Mouse (Mus musculus) testis, adult 2 months (tissue): ENCODE measurements around the gene Znrf2. TPM values are rescaled to one million over a fixed set of nuclear protein-coding genes. Genes with fewer than 3 reads are reported as not detected.

Experiments
- H3K27ac ChIP-seq: fragments of 200-500 bp; 2 replicates; pipeline ENCODE4 v1.5.1; 2012; ENCODE audit warnings: low read depth, low read length; ENCODE audit not compliant: control insufficient read depth, insufficient read depth
- H3K27me3 ChIP-seq: fragments of 200-500 bp; 2 replicates; pipeline ENCODE4 v1.6.1; 2012; ENCODE audit warnings: mild to moderate bottlenecking, low read length, moderate library complexity; ENCODE audit not compliant: control insufficient read depth, insufficient read depth
- H3K36me3 ChIP-seq: fragments of 200-500 bp; 2 replicates; pipeline ENCODE4 v1.6.1; 2012; ENCODE audit warnings: mild to moderate bottlenecking, low read length; ENCODE audit not compliant: control insufficient read depth, insufficient read depth
- H3K4me1 ChIP-seq: fragments of 200-500 bp; 2 replicates; pipeline ENCODE4 v1.6.1; 2012; ENCODE audit warnings: low read length; ENCODE audit not compliant: control insufficient read depth, insufficient read depth
- H3K4me3 ChIP-seq: fragments of 200-500 bp; 2 replicates; pipeline ENCODE4 v1.5.1; 2012; ENCODE audit warnings: low read depth, mild to moderate bottlenecking, low read length, moderate library complexity, mixed read lengths; ENCODE audit not compliant: control insufficient read depth
- CTCF ChIP-seq: fragments of 200-500 bp; IDR thresholded peaks from 2 replicates; pipeline ENCODE4 v1.5.1; 2012; ENCODE audit warnings: low read depth, mild to moderate bottlenecking, inconsistent platforms, low read length, moderate library complexity; ENCODE audit not compliant: control insufficient read depth, insufficient read depth, insufficient replicate concordance
- POLR2A ChIP-seq: fragments of 200-500 bp; IDR thresholded peaks from 2 replicates; pipeline ENCODE4 v1.6.1; 2012; ENCODE audit warnings: low read depth, mild to moderate bottlenecking, inconsistent platforms, low read length, moderate library complexity; ENCODE audit not compliant: control insufficient read depth
- polyA plus RNA-seq: library from polyadenylated mRNA; depleted of rRNA; stranded (reverse); fragments of >200 nt; gene quantifications from 2 replicates; pipeline ENCODE4 v1.2.3, GENCODE M21; 2012

The Znrf2 gene
- polyA plus RNA-seq, 1 experiment: 17.6 TPM

DNA sequence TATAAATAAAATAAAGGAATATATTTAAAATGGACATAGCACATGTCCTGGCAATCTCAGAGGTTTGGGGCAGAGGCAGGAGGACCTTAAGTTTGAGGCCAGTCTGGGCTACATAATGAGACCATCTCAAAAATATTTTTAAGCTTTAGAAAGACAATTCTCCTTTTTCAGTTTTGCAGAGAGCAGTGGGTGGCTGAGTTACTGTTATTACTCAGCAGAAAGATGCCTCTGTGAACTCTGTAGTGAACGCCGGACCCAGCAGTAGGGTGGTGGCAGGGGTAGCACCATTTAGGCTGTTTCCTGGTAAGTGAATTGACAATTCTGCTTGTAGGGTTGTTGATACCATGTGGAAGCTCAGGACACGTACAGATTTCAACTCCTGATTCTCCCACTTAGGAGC lies 22.9 kb upstream of the Znrf2 start:
- TF ChIP-seq POLR2A (no peak), CTCF (no peak)

DNA sequence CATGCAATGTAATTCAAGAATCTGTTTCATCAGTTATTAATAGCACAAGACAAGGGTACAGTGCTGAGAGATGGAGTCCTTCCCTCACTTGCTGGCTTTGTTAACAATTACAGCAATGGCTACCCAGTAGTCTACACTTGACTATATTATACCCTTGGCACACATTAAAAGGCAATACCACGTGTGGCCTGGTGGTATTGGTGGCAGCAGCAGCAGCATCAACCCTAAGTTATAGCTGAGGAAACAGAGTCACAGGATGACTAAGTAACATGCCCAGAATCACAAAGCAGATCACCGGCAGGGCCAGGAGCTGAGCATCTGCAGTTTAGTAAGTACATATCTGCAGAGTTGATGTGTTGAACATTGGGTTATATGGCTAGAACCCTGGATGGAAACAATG lies 22.3 kb upstream of the Znrf2 start:
- no peak for TF ChIP-seq CTCF
- TF ChIP-seq POLR2A: no peak

More for the DNA sequence above, 22.9 kb upstream of the Znrf2 start:
- Histone ChIP-seq H3K27ac (no peak overlapping the region), H3K4me3 (no peak overlapping the region), H3K4me1 (no peaks in the 10 kb centered on the region), H3K27me3 (no peaks in the 10 kb centered on the region), H3K36me3 (no peaks in the 10 kb centered on the region)

GRCm38 (mm10) chr6:54794991-54795390 lies 21.7 kb upstream of the Znrf2 start:
- Histone ChIP-seq H3K27ac (no peak overlapping the region), H3K36me3 (no peaks in the 10 kb centered on the region), H3K4me3 (no peak overlapping the region), H3K27me3 (no peaks in the 10 kb centered on the region), H3K4me1 (no peaks in the 10 kb centered on the region)
- TF ChIP-seq CTCF (no peak), POLR2A (no peak)

More for the DNA sequence above, 22.3 kb upstream of the Znrf2 start:
- H3K27me3 ChIP-seq: no peaks in the 10 kb centered on the region
- H3K4me1 ChIP-seq: no peaks in the 10 kb centered on the region
- no peaks in the 10 kb centered on the region for H3K36me3 ChIP-seq
- H3K4me3 ChIP-seq: no peak overlapping the region
- H3K27ac ChIP-seq: no peak overlapping the region

DNA sequence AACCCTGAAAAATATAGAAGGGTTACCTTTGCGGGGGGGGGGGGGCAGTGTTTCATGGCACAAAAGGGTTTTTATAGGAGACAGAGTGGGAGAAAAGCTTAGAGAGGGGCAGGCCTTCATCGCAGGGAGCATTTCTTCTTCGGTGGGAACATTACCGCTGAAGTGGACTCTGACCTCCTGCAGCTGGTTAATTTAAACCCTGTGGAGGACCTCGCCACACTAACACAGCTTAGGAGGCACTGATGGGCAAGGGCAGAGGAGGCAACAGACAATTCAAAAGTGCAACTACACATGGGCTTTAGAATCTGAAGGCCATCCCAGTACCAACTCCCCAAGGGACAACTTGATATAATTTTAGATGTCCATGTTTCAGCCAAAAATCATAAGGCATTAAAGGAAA lies 20.7 kb upstream of the Znrf2 start:
- Histone ChIP-seq H3K27ac (no peak overlapping the region), H3K4me3 (no peak overlapping the region), H3K4me1 (no peaks in the 10 kb centered on the region), H3K36me3 (no peaks in the 10 kb centered on the region), H3K27me3 (no peaks in the 10 kb centered on the region)
- TF ChIP-seq POLR2A (no peak), CTCF (no peak)

DNA sequence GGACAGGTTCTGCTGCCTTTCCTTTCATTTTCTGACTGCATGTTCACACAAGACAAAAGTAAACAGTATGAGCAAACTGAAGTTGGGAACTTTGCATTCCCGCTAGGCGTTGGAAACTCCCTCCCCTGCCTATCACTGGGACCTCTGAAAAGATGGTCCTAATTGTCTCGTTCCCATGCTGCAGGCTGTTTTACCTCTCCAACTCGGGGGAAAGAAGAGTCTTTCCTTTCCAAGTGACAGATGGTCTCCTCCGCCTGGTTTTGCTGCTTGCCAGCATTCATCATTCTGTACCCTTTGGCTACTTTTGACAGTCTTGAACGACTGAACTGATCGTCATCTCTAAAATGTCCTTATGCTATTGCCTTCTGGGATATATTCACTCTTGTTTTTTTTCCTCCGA lies 14.4 kb upstream of the Znrf2 start:
- TF ChIP-seq POLR2A (no peak), CTCF (no peak)
- Histone ChIP-seq H3K4me1 (no peaks in the 10 kb centered on the region; the same call in 1 of the 2 replicates), H3K36me3 (no peaks in the 10 kb centered on the region), H3K27me3 (no peaks in the 10 kb centered on the region), H3K4me3 (no peak overlapping the region), H3K27ac (no peak overlapping the region)

DNA sequence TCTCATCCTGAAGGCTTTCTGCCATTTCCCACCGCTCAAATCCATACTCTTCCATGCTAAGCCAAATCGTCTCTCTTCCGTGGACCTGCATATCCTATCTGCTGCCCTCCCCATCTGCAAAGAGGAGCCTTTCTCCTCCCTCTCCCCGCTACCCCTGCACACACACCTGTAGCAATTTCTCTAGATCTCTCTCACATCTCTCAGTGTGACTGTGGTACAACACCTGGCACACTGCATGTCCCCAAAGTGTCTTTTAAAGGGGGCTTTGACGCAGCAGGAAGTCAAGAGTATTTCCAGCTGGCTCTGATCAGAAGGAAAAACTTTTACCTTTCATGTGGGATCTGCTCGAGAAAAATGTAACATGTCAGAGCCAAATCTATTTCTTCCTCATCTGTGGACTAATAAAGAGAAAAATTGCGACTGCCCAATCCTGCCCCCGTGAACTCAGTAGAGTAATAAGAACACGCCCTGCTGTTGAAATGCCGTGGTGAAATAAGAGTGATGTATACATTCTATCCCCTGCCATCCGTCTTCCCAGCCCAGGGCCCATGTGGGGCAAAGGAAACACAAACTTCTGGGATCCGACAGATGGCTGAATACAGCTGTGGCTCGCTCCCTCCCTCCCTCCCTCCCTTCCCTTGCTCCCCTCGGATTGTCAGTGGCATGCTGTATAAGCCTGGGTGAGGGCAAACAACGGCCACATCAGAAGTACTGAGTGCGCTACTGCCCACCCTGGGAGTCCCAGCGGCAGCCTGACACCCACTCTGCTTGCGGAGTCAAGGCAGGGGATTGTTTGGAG lies 12.5 kb upstream of the Znrf2 start:
- Histone ChIP-seq H3K4me1 (no peaks in the 10 kb centered on the region; the same call in 1 of the 2 replicates), H3K36me3 (no peaks in the 10 kb centered on the region), H3K4me3 (no peak overlapping the region), H3K27me3 (no peaks in the 10 kb centered on the region), H3K27ac (no peak overlapping the region)
- no peak for TF ChIP-seq POLR2A
- no peak for TF ChIP-seq CTCF

- Histone ChIP-seq H3K4me1 (no peaks in the 10 kb centered on the region; the same call in 1 of the 2 replicates), H3K27me3 (no peaks in the 10 kb centered on the region), H3K27ac (no peak overlapping the region), H3K36me3 (no peaks in the 10 kb centered on the region), H3K4me3 (no peak overlapping the region)
- no peak for TF ChIP-seq CTCF
- TF ChIP-seq POLR2A: no peak
Measured at GRCm38 (mm10) chr6:54805779-54806178, 10.9 kb upstream of the Znrf2 start.
